Mouse (Mus musculus): ENCODE results near the gene Blm.

Gene Blm

GRCm38 (mm10) chr7:80457831-80458343 is 77.0 kb downstream of the Blm start:
- DNase-seq: no peak

- DNase-seq: no peak
Measured at GRCm38 (mm10) chr7:80457241-80457640, 77.7 kb downstream of the Blm start.

- no peak for DNase-seq
Measured at GRCm38 (mm10) chr7:80456327-80456726, 78.6 kb downstream of the Blm start.

GRCm38 (mm10) chr7:80455505-80456160 is 79.3 kb downstream of the Blm start:
- DNase-seq: no peak

GRCm38 (mm10) chr7:80454786-80455185 is 80.1 kb downstream of the Blm start:
- no peak for DNase-seq

- no peak for DNase-seq
Measured at GRCm38 (mm10) chr7:80453997-80454396, 80.9 kb downstream of the Blm start.

- no peak for DNase-seq
Measured at GRCm38 (mm10) chr7:80453121-80453520, 81.8 kb downstream of the Blm start.

- DNase-seq: no peak
Measured at GRCm38 (mm10) chr7:80452241-80452640, 82.7 kb downstream of the Blm start.

- DNase-seq: no peak
Measured at GRCm38 (mm10) chr7:80451550-80452232, 83.2 kb downstream of the Blm start.

GRCm38 (mm10) chr7:80450354-80450753 is 84.6 kb downstream of the Blm start:
- no peak for DNase-seq

GRCm38 (mm10) chr7:80449620-80450091 is 85.3 kb downstream of the Blm start:
- peak; percentile 39 for DNase-seq

- DNase-seq: no peak
Measured at GRCm38 (mm10) chr7:80447336-80447735, 87.6 kb downstream of the Blm start.

GRCm38 (mm10) chr7:80446221-80446878 is 88.6 kb downstream of the Blm start:
- no peak for DNase-seq

GRCm38 (mm10) chr7:80445492-80445891 is 89.4 kb downstream of the Blm start:
- DNase-seq: no peak

GRCm38 (mm10) chr7:80444401-80445249 is 90.3 kb downstream of the Blm start:
- DNase-seq: no peak

GRCm38 (mm10) chr7:80443124-80443523 is 91.8 kb downstream of the Blm start:
- no peak for DNase-seq

GRCm38 (mm10) chr7:80441986-80442904 is 92.7 kb downstream of the Blm start:
- DNase-seq: peak; percentile 59

- DNase-seq: no peak
Measured at GRCm38 (mm10) chr7:80440685-80441084, 94.2 kb downstream of the Blm start.

- no peak for DNase-seq
Measured at GRCm38 (mm10) chr7:80439789-80440488, 95.0 kb downstream of the Blm start.

- peak; percentile 57 for DNase-seq
Measured at GRCm38 (mm10) chr7:80439032-80439760, 95.7 kb downstream of the Blm start.
